Mouse (Mus musculus) heart, adult 2 months (tissue): ENCODE results near the gene Slc22a18. TPM values are rescaled to one million over a fixed set of nuclear protein-coding genes. Genes with fewer than 3 reads are reported as not detected.

ENCODE experiments used
- DNase-seq, 2 experiments: peaks; one replicate each; pipeline ENCODE4 v3.0.0; 2021
- H3K27ac ChIP-seq: fragments of 200-600 bp; 2 replicates; pipeline ENCODE4 v1.8.1; 2022
- H3K27me3 ChIP-seq: fragments of 200-500 bp; 2 replicates; pipeline ENCODE4 v1.6.1; 2012; ENCODE audit warnings: mild to moderate bottlenecking, low read length, inconsistent platforms, mixed read lengths; ENCODE audit not compliant: control insufficient read depth, insufficient read depth
- H3K36me3 ChIP-seq: fragments of 200-500 bp; 2 replicates; pipeline ENCODE4 v1.6.1; 2012; ENCODE audit warnings: low read length, inconsistent platforms; ENCODE audit not compliant: control insufficient read depth, insufficient read depth
- H3K4me1 ChIP-seq: fragments of 200-500 bp; 2 replicates; pipeline ENCODE4 v1.6.1; 2011; ENCODE audit warnings: low read length; ENCODE audit not compliant: control insufficient read depth, insufficient read depth
- H3K4me3 ChIP-seq: fragments of 200-600 bp; 2 replicates; pipeline ENCODE4 v1.8.1; 2022
- H3K79me2 ChIP-seq: fragments of 200-500 bp; replicated peaks from 2 replicates; pipeline ENCODE4 v1.6.1; 2012; ENCODE audit warnings: mild to moderate bottlenecking, inconsistent platforms, low read length, moderate library complexity, mixed read lengths; ENCODE audit not compliant: control insufficient read depth, insufficient read depth
- H3K9ac ChIP-seq: fragments of 200-500 bp; 2 replicates; pipeline ENCODE4 v1.6.1; 2012; ENCODE audit warnings: low read depth, mild to moderate bottlenecking, control low read depth, inconsistent platforms, low read length, mixed read lengths
- CTCF ChIP-seq: fragments of 200-600 bp; IDR thresholded peaks from 2 replicates; pipeline ENCODE4 v1.8.1; 2022; ENCODE audit warnings: antibody characterized with exemption, mild to moderate bottlenecking, moderate library complexity
- EP300 ChIP-seq: fragments of 200-500 bp; IDR thresholded peaks from 2 replicates; pipeline ENCODE4 v1.6.1; 2011; ENCODE audit warnings: low read depth, low read length, control low read depth; ENCODE audit not compliant: insufficient read depth
- POLR2A ChIP-seq: fragments of 200-500 bp; IDR thresholded peaks from 2 replicates; pipeline ENCODE4 v1.6.1; 2011; ENCODE audit warnings: mild to moderate bottlenecking, low read depth, low read length, control low read depth; ENCODE audit not compliant: insufficient read depth
- WGBS: fragments of 180-500 bp; shearing (Covaris S2); methylation state at CpG from one replicate; pipeline ENCODE4 v1.1.7; 2018; 5-methylcytosine and 5-hydroxymethylcytosine counted together
- intact Hi-C: fragments of 180-260 bp; cut with DNase I; formaldehyde crosslinking; loops from one replicate; pipeline ENCODE4 v1.15.1; 2025
- polyA plus RNA-seq: library from polyadenylated mRNA; depleted of rRNA; stranded (reverse); fragments of >200 nt; gene quantifications from 2 replicates; pipeline ENCODE4 v1.2.3, GENCODE M21; 2012
- total RNA-seq, 2 experiments: library from RNA; stranded (reverse); gene quantifications; 2 replicates each; pipeline ENCODE4 v1.2.3; 2021

Gene Slc22a18
- total and polyA plus RNA-seq, 3 experiments = 0.36 to 2.5 (median 0.42) TPM

DNA sequence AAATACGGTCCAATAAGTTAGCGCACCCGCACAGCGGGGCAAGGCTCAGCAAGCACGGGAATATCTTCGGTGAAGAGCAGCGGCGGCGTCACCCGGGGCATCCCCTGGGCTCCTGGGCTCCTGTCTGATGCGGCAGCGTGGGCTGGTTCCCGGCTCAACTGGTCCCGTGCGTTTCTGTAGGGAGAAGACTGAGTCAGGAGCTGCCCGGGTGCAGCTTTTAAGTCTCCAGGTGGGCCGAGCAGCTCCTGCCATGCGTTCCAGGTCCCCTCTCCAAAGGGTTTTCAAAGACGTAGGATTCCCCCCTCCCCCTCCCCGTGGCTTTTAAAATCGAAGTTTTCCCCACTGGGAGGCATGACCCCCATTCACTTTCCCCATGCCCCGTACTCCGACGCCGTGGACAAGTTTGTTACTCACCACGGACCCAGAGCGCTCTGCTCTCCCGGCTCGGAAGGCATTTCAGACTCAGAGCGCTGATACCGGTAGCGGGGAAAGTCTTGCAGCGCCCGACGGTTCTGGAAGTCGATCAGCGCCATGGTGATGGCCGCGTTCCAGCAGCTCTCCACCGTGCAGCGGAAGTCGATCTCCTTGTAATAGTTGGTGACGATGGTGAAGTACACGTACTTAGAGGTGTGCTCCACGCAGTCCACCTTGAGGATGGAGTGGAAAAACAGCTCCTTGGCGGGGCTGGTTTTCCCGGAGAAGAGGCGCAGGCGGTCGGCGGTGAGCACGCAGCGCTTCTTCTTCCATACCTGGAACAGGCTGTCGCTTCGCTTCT lies 28.3 kb downstream of the Slc22a18 start:
- Histone ChIP-seq H3K4me3 (peak overlapping the region; percentile 41), H3K4me1 (peaks cover 4% of the 10 kb centered on the region), H3K27me3 (peaks cover 7% of the 10 kb centered on the region), H3K36me3 (no peaks in the 10 kb centered on the region), H3K27ac (no peak overlapping the region), H3K9ac (peak overlapping the region; percentile 50; the same call in 1 of the 2 replicates), H3K79me2 (no peaks in the 10 kb centered on the region)
- WGBS = 3% methylated on average over 55 of the region's 55 CpGs
- DNase-seq = peak; percentile 56 to 69
- TF ChIP-seq CTCF = no peak
- TF ChIP-seq POLR2A = no peak
- no peak for TF ChIP-seq EP300
- intact Hi-C loops = no loop called here

DNA sequence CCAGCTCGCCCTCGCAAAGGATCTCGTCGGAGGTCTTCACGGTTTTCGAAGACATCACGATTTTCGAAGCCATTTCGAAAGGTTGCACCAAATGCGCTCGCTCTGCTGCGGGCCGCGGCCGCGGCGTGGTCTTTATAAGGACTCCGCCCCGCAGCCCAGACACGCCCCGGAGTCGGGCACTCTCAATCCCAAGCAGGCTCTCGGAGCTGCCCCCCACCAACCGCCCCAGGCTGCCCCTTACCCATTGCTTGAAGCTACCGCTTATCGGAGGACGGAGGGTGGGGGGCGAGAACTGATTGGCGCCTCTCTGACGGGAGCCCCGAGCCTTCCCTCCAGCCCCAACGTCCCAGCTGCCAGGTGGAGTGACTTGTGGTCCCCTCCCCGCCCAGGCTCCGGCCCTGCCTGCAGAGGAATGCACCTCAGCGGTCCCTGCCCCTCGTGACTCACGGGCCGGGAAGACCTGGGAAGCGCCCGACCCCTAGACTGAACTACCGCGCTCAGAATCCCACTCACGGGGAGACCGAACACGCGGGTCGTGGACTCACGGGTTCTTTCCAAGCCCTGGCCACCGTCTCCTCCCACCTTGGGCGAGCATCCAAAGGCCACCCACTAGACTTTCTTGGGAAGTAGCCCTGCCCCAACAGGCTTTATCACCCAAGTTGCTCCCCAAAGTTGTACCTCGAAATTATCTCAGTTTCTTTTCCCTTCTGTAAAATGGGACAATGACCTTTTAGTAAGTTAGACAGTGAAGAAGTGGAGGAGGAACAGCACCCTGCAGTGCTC lies 29.1 kb downstream of the Slc22a18 start, which contains the start of gene Phlda2:
Phlda2 (minus strand) TSS at position 733 of the 783 bp plus-strand sequence.
- intact Hi-C loops = no loop called here
- no peaks in the 10 kb centered on the region for H3K79me2 ChIP-seq
- peak within 1 kb of the TSS; percentile 50; the same call in 1 of the 2 replicates for H3K9ac ChIP-seq
- peak in 1 of 2 experiments; percentile 35 for DNase-seq
- no peaks in the 10 kb centered on the region for H3K36me3 ChIP-seq
- peaks cover 7% of the 10 kb centered on the region for H3K27me3 ChIP-seq
- peak within 1 kb of the TSS; percentile 41 for H3K4me3 ChIP-seq
- TF ChIP-seq CTCF = no peak
- no peak for TF ChIP-seq EP300
- no peak for TF ChIP-seq POLR2A
- H3K4me1 ChIP-seq = peaks cover 4% of the 10 kb centered on the region
- no peak within 1 kb of the TSS for H3K27ac ChIP-seq
- WGBS = 1% methylated on average over 51 of the region's 51 CpGs

DNA sequence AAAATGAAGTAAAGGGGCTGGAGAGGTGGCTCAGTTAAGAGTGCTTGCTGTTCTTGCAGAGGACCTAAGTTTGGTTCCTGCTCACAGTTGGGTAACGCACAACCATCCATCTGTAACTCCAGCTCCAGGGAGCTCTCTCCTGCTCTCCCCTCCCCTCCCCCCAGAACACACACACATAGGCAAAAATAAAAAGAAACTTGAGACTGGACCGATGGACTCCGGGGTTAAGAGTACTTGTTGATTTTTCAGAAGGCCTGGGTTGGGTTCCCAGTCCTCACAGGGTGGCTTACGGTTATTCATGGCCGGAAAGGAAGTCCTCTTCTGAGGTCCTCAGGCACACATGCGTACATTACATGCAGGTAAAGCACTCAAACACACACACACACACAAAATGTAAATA lies 30.4 kb downstream of the Slc22a18 start:
- WGBS = 85% methylated on average over 6 of the region's 6 CpGs
- TF ChIP-seq POLR2A = no peak
- TF ChIP-seq EP300 = no peak
- TF ChIP-seq CTCF = no peak
- intact Hi-C loops = no loop called here
- Histone ChIP-seq H3K27me3 (peaks cover 7% of the 10 kb centered on the region), H3K36me3 (no peaks in the 10 kb centered on the region), H3K4me1 (peaks cover 4% of the 10 kb centered on the region), H3K79me2 (no peaks in the 10 kb centered on the region), H3K9ac (no peak overlapping the region), H3K4me3 (no peak overlapping the region), H3K27ac (no peak overlapping the region)
- no peak for DNase-seq

DNA sequence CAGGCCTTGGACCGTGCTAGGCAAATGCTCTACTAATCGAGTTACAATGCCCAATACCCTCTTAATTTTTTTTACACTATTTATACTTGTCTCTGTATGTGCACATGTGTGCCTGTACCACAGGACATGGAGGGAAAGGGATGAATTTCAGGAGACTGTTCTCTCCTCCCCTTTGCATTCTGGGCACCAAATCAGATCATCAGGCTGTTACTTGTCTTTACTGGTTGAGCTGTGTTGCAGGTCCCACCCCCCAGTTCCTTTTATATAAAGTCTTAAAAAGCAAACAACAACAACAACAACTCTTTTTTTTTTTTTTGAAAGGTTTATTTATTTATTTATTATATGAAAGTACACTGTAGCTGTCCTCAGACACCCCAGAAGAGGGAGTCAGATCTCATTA lies 31.9 kb downstream of the Slc22a18 start:
- H3K4me3 ChIP-seq = no peak overlapping the region
- no peak for DNase-seq
- H3K79me2 ChIP-seq = no peaks in the 10 kb centered on the region
- peaks cover 7% of the 10 kb centered on the region for H3K27me3 ChIP-seq
- 80% methylated on average over 2 of the region's 2 CpGs for WGBS
- peaks cover 4% of the 10 kb centered on the region for H3K4me1 ChIP-seq
- no peak for TF ChIP-seq CTCF
- TF ChIP-seq EP300 = no peak
- no peak for TF ChIP-seq POLR2A
- intact Hi-C loops = loop anchor here (5.0 kb wide), 1 partner anchor 33 kb away; the partner anchor contains the start of gene Slc22a18
- no peak overlapping the region for H3K27ac ChIP-seq
- H3K9ac ChIP-seq = no peak overlapping the region
- H3K36me3 ChIP-seq = no peaks in the 10 kb centered on the region

DNA sequence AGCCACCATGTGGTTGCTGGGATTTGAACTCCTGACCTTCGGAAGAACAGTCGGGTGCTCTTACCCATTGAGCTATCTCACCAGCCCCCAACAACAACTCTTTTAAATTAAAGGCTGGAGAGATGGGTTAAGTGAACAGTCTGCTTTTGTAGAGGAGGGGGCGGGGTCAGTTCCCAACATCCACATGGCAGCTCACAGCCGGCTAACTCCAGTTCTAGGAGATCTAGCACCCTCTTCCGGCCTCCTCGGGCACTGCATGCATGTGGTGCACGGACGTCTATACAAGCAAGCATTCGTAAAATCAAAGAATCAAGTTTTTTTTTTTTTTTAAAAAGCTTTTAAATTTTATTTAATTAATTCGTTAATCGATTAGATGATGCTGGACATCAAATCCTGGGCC lies 32.3 kb downstream of the Slc22a18 start:
- no peak overlapping the region for H3K27ac ChIP-seq
- peak; percentile 70 to 83 for DNase-seq
- WGBS = 26% methylated on average over 11 of the region's 11 CpGs
- no peak overlapping the region for H3K9ac ChIP-seq
- H3K4me3 ChIP-seq = no peak overlapping the region
- no peaks in the 10 kb centered on the region for H3K36me3 ChIP-seq
- intact Hi-C loops = loop anchor here (1.0 to 5.0 kb wide), 2 partner anchors 26 to 34 kb away; partner anchors contain the start of gene Slc22a18
- H3K79me2 ChIP-seq = no peaks in the 10 kb centered on the region
- peaks cover 7% of the 10 kb centered on the region for H3K27me3 ChIP-seq
- H3K4me1 ChIP-seq = peaks cover 3% of the 10 kb centered on the region
- TF ChIP-seq CTCF (peak; percentile 79), EP300 (no peak), POLR2A (no peak)
